Mouse (Mus musculus) bone marrow macrophage, adult 2 months (primary cell): ENCODE results near the gene Olfr569.

ENCODE experiments used
- CTCF ChIP-seq: IDR thresholded peaks from 2 replicates; pipeline ENCODE4 v1.5.1; 2012; ENCODE audit warnings: low read depth, mild to moderate bottlenecking, low read length, moderate library complexity
- POLR2A ChIP-seq: IDR thresholded peaks from 2 replicates; pipeline ENCODE4 v1.6.1; 2012; ENCODE audit warnings: mild to moderate bottlenecking, low read depth, low read length, borderline replicate concordance

DNA sequence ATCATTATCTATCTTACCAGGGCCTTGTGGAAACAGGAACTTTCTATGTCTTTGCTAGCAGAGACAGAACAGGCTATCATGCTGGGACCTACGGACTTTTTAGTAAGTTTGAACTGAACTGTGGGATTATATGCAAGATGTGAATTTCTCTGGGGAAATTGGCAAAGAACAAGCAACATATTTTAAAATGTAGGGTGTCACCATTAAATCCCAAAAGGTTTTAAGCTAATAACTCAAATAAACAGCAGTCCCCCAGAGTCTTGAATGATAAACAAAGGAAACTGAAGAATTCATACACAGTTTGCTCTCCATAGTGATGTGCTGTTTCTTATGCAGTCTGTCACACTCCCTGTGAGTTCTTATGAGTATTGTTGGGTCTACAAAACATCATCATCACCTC is 32.0 kb downstream of the Olfr569 start, which contains the start of gene Olfr566:
- TF ChIP-seq CTCF (no peak), POLR2A (no peak)
